Mouse (Mus musculus) ES-E14 (cell line): ENCODE results near the gene CK137956. TPM values are rescaled to one million over a fixed set of nuclear protein-coding genes. Genes with fewer than 3 reads are reported as not detected.

Experiments
- DNase-seq: peaks from one replicate; pipeline ENCODE4 v3.0.0-alpha.2; 2013; ENCODE audit warnings: low read depth, low spot score
- H3K27ac ChIP-seq: 2 replicates; pipeline ENCODE4 v1.5.1; 2012; ENCODE audit warnings: low read depth, mild to moderate bottlenecking, low read length, moderate library complexity, mixed read lengths; ENCODE audit not compliant: poor library complexity, insufficient read depth, severe bottlenecking
- H3K36me3 ChIP-seq: 2 replicates; pipeline ENCODE4 v1.6.1; 2012; ENCODE audit warnings: mild to moderate bottlenecking, low read length, moderate library complexity, mixed read lengths; ENCODE audit not compliant: control insufficient read depth, poor library complexity, insufficient read depth, severe bottlenecking
- H3K4me1 ChIP-seq, 2 experiments: fragments of 150-350 bp in 1 of 2; sonication (generic) in 1 of 2; 2 replicates each; pipeline ENCODE4 v1.6.1; 2012; ENCODE audit warnings: low read length in 2 of 2, mild to moderate bottlenecking in 1 of 2, mixed read lengths in 1 of 2; ENCODE audit not compliant: control insufficient read depth in 2 of 2, insufficient read depth in 2 of 2, poor library complexity in 1 of 2
- H3K4me3 ChIP-seq, 2 experiments: fragments of 150-350 bp in 1 of 2; sonication (generic) in 1 of 2; 2 replicates each; pipeline ENCODE4 v1.5.1; 2012; ENCODE audit warnings: low read length in 2 of 2, low read depth in 1 of 2, mild to moderate bottlenecking in 1 of 2, mixed read lengths in 1 of 2; ENCODE audit not compliant: insufficient read depth in 1 of 2, poor library complexity in 1 of 2, severe bottlenecking in 1 of 2
- H3K9ac ChIP-seq: 2 replicates; pipeline ENCODE4 v1.6.1; 2012; ENCODE audit warnings: low read depth, mild to moderate bottlenecking, low read length, mixed read lengths; ENCODE audit not compliant: poor library complexity, insufficient read depth, severe bottlenecking
- H3K9me3 ChIP-seq: fragments of 150-350 bp; sonication (generic); 2 replicates; pipeline ENCODE4 v1.6.1; 2012; ENCODE audit warnings: low read depth, mild to moderate bottlenecking, low read length; ENCODE audit not compliant: control insufficient read depth, insufficient read depth
- CHD2 ChIP-seq: IDR thresholded peaks from 2 replicates; pipeline ENCODE4 v1.6.1; 2014; ENCODE audit warnings: mild to moderate bottlenecking, low read depth, low read length, inconsistent platforms
- HCFC1 ChIP-seq: IDR thresholded peaks from 2 replicates; pipeline ENCODE4 v1.6.1; 2012; ENCODE audit warnings: low read length, inconsistent platforms, borderline replicate concordance; ENCODE audit not compliant: insufficient read depth
- MAFK ChIP-seq: IDR thresholded peaks from 2 replicates; pipeline ENCODE4 v1.6.1; 2014; ENCODE audit warnings: mild to moderate bottlenecking, low read depth, low read length, inconsistent platforms; ENCODE audit not compliant: insufficient read depth
- ZC3H11A ChIP-seq: IDR thresholded peaks from 2 replicates; pipeline ENCODE4 v1.6.1; 2012; ENCODE audit warnings: low read depth, mild to moderate bottlenecking, inconsistent platforms, low read length, borderline replicate concordance
- ZNF384 ChIP-seq: IDR thresholded peaks from 2 replicates; pipeline ENCODE4 v1.6.1; 2012; ENCODE audit warnings: low read depth, low read length, inconsistent platforms
- in situ Hi-C, 2 experiments: fragments of 600-800 bp; cut with MboI; formaldehyde crosslinking; loops; one replicate each; pipeline ENCODE4 v1.15.1; 2025; ENCODE audit warnings: low sequenced_read_pairs in 2 of 2, inconsistent platforms in 1 of 2; ENCODE audit not compliant: unreplicated experiment in 2 of 2
- total RNA-seq: library from RNA; depleted of rRNA; stranded (reverse); fragments of 300-350 nt; gene quantifications from 2 replicates; pipeline ENCODE4 v1.2.3, GENCODE M21; 2012; rRNA removed

CK137956 gene
- not detected in 2 replicates for total RNA-seq

- DNase-seq, result no peak
- Histone ChIP-seq H3K36me3 (no peaks in the 10 kb centered on the region), H3K27ac (no peak within 1 kb of the TSS), H3K4me1 (peaks cover 0 to 8% of the 10 kb centered on the region in 2 experiments; a peak in 2 of 4 replicates), H3K9ac (no peak within 1 kb of the TSS; the same call in 1 of the 2 replicates), H3K9me3 (no peaks in the 10 kb centered on the region), H3K4me3 (peak within 1 kb of the TSS; percentile 29 to 61; a peak in 3 of 4 replicates)
- TF ChIP-seq ZC3H11A (no peak), CHD2 (no peak), HCFC1 (no peak), MAFK (no peak), ZNF384 (no peak)
- in situ Hi-C loops, result no loop called here
Observed at GRCm38 (mm10) chr4:127970901-127971868, at the start of gene CK137956. CK137956 (minus strand) TSS chr4:127970951.

GRCm38 (mm10) chr4:128019465-128019864 lies 48.7 kb upstream of the CK137956 start:
- in situ Hi-C loops, result no loop called here
- no peak for DNase-seq
- H3K4me1 ChIP-seq, result no peaks in the 10 kb centered on the region
- no peaks in the 10 kb centered on the region for H3K9me3 ChIP-seq
- no peak overlapping the region for H3K9ac ChIP-seq
- TF ChIP-seq CHD2 (no peak), HCFC1 (no peak), ZC3H11A (no peak), MAFK (no peak), ZNF384 (no peak)
- H3K4me3 ChIP-seq, result no peak overlapping the region
- no peaks in the 10 kb centered on the region for H3K36me3 ChIP-seq
- no peak overlapping the region for H3K27ac ChIP-seq

- H3K27ac ChIP-seq, result no peak overlapping the region
- in situ Hi-C loops, result no loop called here
- H3K36me3 ChIP-seq, result no peaks in the 10 kb centered on the region
- DNase-seq, result no peak
- H3K9me3 ChIP-seq, result no peaks in the 10 kb centered on the region
- no peak overlapping the region for H3K9ac ChIP-seq
- H3K4me3 ChIP-seq, result no peak overlapping the region
- no peak for TF ChIP-seq ZNF384
- no peak for TF ChIP-seq MAFK
- H3K4me1 ChIP-seq, result no peaks in the 10 kb centered on the region
Observed at GRCm38 (mm10) chr4:128004797-128005452, 34.2 kb upstream of the CK137956 start.

- no peak for DNase-seq
- TF ChIP-seq ZC3H11A (no peak), HCFC1 (no peak), MAFK (no peak), ZNF384 (no peak), CHD2 (no peak)
- no peaks in the 10 kb centered on the region for H3K36me3 ChIP-seq
- in situ Hi-C loops, result no loop called here
- no peaks in the 10 kb centered on the region for H3K9me3 ChIP-seq
- H3K4me3 ChIP-seq, result no peak overlapping the region
- H3K4me1 ChIP-seq, result no peaks in the 10 kb centered on the region
- H3K9ac ChIP-seq, result no peak overlapping the region
- H3K27ac ChIP-seq, result no peak overlapping the region
Observed at GRCm38 (mm10) chr4:128002638-128003101, 31.9 kb upstream of the CK137956 start.
